Mouse (Mus musculus) bone marrow, adult 2 months (tissue): Measurements from ENCODE around the gene Celf5.

Source experiments
- CTCF ChIP-seq: fragments of 200-500 bp; IDR thresholded peaks from 2 replicates; pipeline ENCODE4 v1.5.1; 2011; ENCODE audit warnings: low read length, control low read depth; ENCODE audit not compliant: control insufficient read depth, insufficient read depth
- POLR2A ChIP-seq: fragments of 200-500 bp; IDR thresholded peaks from 2 replicates; pipeline ENCODE4 v1.6.1; 2011; ENCODE audit warnings: low read depth, mild to moderate bottlenecking, control low read depth, low read length, borderline replicate concordance; ENCODE audit not compliant: control insufficient read depth

GRCm38 (mm10) chr10:81410981-81411380, 71.5 kb downstream of the Celf5 start:
- no peak for TF ChIP-seq CTCF
- TF ChIP-seq POLR2A: no peak
